Mouse (Mus musculus): ENCODE results near the gene Mfng.

DNA sequence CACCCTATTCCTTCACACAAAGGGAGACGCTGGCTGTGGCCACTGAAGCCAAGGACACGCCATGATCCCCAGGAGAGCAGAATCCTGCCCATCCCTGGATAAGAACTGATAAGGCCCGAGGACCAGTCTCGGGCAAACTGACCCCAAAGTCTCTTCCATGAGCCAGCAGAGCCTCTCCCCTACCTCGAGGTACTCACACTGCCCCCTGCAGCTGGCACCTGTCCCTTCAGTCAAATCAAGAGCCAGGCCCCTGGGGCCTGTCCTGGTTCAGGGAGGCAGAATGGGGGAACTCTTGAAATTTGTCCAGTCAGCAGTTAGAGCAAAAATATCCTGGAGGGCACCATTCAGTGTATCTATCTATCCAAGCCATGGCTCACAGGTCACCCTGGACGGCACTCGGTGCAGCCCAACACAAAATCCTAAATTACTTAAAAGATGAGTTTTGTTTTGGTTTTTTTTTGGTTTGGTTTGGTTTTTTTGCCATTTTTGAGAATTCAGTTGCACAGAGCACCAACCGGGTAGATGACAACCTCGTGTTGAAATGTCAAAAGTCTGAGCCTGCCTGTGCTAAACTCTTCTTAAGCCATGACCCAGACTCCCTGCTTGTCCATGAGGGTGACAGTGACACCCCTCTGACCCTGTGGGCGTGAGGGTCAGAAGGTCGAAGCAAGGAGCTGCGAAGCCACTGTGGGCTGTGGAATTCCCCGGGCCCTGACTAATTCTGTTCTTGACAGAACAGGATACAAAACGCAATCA lies 9.3 kb upstream of the Mfng start:
- TF ChIP-seq POLR2A (IDR thresholded peaks at IDR 0.05; ENCODE audit: control insufficient read depth, extremely low read depth, insufficient read depth, low read length, poor library complexity) (no peak), CTCF (IDR thresholded peaks at IDR 0.05; ENCODE audit: borderline replicate concordance, control insufficient read depth, extremely low read depth, insufficient read depth, low read length, poor library complexity) (no peak)
